Mouse (Mus musculus): Measurements from ENCODE around the gene Stpg1.

Stpg1 gene

GRCm38 (mm10) chr4:135507547-135508350, 13.2 kb downstream of the Stpg1 start:
- in situ Hi-C loops (cut with MboI; ENCODE audit: low pct_unique_long_range_greater_than_20kb in 1 of 2, low sequenced_read_pairs in 2 of 2, unreplicated experiment in 1 of 2): no loop called here

- in situ Hi-C loops (cut with MboI; ENCODE audit: low pct_unique_long_range_greater_than_20kb in 1 of 2, low sequenced_read_pairs in 2 of 2, unreplicated experiment in 1 of 2): no loop called here
These were observed 13.9 kb downstream of the Stpg1 start for GRCm38 (mm10) chr4:135508419-135509039.

DNA sequence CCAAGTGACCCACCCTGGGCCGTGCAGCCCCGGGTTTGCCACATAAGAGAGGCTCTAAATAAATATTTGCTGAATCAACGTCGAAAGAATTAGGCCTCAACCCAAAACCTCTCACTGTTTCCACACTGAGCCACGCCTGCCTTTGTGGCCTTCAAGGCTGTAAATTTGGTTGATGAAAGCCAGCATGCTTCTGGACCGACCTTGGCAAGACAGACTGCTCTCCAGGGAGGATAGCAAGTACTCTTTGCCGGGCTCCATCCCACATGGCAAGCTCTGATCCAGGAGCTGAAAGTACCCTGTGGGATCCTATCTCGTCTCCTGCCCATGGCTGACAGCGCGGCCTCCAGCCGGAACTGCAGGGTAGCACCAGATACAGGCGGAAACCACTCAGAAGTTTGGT, 14.9 kb downstream of the Stpg1 start:
- in situ Hi-C loops (cut with MboI; ENCODE audit: low pct_unique_long_range_greater_than_20kb in 1 of 2, low sequenced_read_pairs in 2 of 2, unreplicated experiment in 1 of 2): no loop called here

DNA sequence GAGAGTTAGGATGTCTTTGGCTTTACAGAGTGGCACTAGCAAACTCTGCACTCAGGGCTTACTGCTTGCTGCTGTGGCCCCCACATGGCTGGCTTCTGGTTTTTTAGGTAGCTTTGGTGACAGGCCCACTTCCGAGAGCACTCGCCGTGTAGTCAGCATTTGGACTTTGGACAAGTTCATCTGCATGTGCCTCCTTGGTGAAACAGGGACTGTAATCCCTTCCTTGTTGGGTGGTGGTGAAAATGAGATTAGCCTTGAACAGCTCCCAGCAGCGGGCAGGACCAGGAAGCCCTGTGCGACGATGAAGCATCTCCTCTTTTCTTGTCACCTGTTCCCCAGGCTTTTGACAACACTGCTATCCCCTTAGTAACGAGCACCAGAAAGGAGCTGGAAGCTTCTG, 19.3 kb downstream of the Stpg1 start:
- in situ Hi-C loops (cut with MboI; ENCODE audit: low pct_unique_long_range_greater_than_20kb in 1 of 2, low sequenced_read_pairs in 2 of 2, unreplicated experiment in 1 of 2): loop anchor here in 1 of 2 experiments (5.0 kb wide), 1 partner anchor 153 kb away; no protein-coding TSS in a partner anchor

DNA sequence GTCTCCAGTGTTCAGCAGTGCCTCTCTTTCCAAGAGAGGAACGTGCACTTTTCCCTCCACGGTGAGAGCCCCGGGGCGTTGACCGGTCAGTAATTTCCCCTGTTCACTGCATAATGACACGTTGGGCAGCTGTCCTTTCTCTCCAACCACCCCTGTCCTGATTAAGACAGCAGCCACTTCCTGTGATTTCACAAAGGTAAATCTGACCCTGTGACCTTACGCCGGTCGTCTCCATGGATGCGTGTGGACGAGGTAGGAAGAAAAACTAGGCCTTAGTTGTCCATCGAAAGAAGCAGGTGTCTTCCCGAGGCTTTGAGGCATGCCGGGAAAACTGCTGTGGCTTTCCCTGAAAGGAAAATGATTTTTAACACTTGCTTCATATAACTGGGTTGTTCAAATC, 20.3 kb downstream of the Stpg1 start:
- in situ Hi-C loops (cut with MboI; ENCODE audit: low pct_unique_long_range_greater_than_20kb in 1 of 2, low sequenced_read_pairs in 2 of 2, unreplicated experiment in 1 of 2): loop anchor here (5.0 kb wide), 1 partner anchor 152 kb away; no protein-coding TSS in a partner anchor

DNA sequence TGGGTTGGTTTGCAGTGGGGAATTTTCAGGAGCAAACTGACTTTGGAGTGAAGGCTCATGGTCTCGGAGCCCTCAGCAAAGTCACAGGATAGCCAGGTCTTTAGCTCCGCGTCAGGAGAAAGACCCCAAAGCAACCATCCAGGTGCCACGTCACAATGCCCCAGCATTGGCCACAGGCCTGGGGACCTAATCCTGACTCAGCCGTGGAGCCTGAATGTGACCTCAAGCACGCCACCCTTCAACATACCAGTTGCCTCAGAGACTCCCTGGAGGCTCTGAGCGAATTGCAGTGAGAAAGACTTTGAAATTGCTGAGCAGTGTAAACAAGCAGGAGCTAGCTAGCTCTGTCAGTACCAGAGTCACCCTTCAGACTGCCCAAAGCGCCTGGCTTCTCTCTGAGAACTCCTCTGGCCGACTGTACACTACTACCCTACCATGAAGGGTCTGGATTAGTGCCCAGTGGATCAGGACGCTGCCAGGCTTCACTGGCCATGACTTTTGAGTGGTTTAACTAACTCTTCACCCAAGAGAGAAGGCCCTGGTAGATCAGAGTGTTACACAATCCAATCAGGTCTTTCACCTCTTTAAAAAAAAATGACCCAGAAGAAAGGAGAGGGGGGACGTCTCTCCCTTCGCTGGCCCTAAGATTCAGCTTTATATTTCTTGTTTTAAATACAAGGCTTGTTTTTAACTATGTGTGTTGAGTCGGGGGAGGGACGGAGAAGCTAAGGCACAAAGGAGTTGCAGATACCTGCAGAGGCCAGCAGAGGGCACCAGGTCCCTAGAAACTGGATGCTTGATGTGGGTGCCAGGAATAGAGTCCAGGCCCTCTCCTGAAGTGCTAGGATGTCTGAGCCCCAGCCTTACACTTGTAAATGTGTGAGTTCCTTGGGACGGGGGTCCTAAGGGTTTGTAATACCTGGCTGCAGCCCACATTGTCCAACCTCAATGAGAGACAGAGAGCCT, 22.0 kb downstream of the Stpg1 start:
- in situ Hi-C loops (cut with MboI; ENCODE audit: low pct_unique_long_range_greater_than_20kb in 1 of 2, low sequenced_read_pairs in 2 of 2, unreplicated experiment in 1 of 2): loop anchor here in 1 of 2 experiments (5.0 kb wide), 1 partner anchor 151 kb away; no protein-coding TSS in a partner anchor

- in situ Hi-C loops (cut with MboI; ENCODE audit: low pct_unique_long_range_greater_than_20kb in 1 of 2, low sequenced_read_pairs in 2 of 2, unreplicated experiment in 1 of 2): loop anchor here in 1 of 2 experiments (5.0 kb wide), 1 partner anchor 149 kb away; no protein-coding TSS in a partner anchor
These were observed 23.5 kb downstream of the Stpg1 start for GRCm38 (mm10) chr4:135518135-135518534.

DNA sequence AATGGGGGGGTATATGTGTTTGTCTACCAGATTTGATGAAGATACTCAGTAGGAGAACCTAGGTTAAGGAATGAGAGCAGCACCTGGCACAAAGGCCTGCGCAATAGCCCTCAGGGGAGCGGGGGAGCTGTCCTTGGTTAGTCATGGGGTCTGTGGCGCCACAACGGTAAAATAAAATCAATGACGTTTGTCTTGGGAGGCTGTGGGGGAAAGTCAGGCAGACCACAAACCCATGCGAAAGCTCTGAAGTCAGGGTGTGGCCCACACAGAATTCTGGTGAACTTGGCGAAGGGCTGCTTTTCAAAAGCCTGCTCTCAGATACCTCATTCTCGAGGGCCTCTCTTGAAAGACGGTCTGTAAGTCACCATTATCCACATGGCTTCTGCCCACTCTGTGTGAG, 25.8 kb downstream of the Stpg1 start:
- in situ Hi-C loops (cut with MboI; ENCODE audit: low pct_unique_long_range_greater_than_20kb in 1 of 2, low sequenced_read_pairs in 2 of 2, unreplicated experiment in 1 of 2): no loop called here

DNA sequence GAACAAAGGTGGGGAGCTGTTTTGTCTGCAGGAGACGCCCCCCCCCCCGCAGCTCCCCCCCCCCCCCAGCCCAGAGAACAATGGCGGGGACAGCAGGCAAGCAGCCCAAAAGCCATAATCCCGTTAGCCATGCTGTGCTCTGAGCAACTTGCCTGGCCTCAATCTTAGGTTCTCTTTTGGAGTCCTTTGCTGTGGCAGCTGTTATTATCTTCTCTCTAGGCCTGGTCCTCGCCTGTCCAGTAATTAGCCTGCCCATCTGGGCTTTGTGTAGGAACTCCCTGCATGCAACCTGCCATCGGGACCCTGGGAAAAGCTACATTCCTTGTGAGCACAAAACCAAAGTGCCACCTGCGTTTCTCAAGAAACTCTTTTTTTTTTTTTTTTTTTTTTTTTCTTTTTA, 29.3 kb downstream of the Stpg1 start:
- in situ Hi-C loops (cut with MboI; ENCODE audit: low pct_unique_long_range_greater_than_20kb in 1 of 2, low sequenced_read_pairs in 2 of 2, unreplicated experiment in 1 of 2): no loop called here

DNA sequence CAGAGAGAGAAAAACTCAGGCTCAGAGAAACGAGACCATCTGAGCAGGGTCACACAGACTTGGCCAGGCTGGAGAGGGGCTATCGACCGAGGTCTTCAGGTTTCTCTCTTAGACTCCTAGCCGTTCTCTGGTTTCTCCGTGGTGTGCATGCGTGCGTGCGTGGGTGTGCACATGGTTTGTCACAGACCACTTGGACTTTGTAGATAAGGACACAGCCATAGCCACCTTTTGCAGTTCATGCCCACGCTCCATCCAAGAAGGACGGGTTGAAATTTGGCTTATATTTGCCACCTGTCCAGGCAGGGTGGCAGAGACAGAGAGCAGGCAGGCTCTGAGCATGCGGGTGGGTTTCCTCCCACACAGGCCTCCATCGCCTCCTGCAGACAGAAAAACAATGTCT, 30.5 kb downstream of the Stpg1 start:
- in situ Hi-C loops (cut with MboI; ENCODE audit: low pct_unique_long_range_greater_than_20kb in 1 of 2, low sequenced_read_pairs in 2 of 2, unreplicated experiment in 1 of 2): no loop called here

GRCm38 (mm10) chr4:135526039-135526710, 31.6 kb downstream of the Stpg1 start:
- in situ Hi-C loops (cut with MboI; ENCODE audit: low pct_unique_long_range_greater_than_20kb in 1 of 2, low sequenced_read_pairs in 2 of 2, unreplicated experiment in 1 of 2): no loop called here

DNA sequence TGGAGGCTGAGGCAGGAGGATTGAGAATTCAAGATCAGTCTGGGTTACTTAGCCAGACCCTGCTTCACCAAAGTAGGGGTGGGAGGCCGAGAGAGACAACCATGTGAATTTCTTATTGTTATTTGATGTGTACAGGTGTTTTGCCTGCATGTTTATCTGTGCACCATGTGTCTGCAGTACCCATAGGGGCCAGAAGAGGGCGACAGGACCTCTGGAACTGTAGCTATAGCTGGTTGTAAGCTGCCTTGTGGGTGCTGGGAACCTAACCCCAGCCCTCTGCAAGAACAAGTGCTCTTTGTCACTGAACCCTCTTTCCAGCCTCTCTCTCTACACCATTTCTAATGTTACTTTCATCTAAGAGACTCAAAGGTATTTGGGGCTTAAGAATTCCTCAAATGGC, 35.7 kb downstream of the Stpg1 start:
- in situ Hi-C loops (cut with MboI; ENCODE audit: low pct_unique_long_range_greater_than_20kb in 1 of 2, low sequenced_read_pairs in 2 of 2, unreplicated experiment in 1 of 2): no loop called here

DNA sequence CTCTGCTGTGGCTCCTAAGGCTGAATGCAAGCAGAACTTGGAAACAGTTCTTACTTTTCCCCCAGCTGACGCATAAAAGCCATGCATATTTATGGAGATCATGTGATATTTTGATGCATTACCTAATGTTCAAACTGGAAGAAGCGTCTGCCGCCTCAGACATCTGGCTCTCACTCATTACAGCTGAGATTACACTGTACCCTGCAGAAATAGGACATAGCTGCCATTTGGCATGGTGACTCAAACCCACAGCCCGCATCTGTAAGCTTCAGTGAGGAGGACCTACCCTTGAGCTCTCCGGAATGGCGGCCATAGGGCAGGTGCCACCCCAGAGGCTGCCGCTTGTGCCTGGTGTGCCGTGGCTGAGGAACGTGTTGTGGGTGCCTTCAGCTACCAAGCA, 36.6 kb downstream of the Stpg1 start:
- in situ Hi-C loops (cut with MboI; ENCODE audit: low pct_unique_long_range_greater_than_20kb in 1 of 2, low sequenced_read_pairs in 2 of 2, unreplicated experiment in 1 of 2): no loop called here

DNA sequence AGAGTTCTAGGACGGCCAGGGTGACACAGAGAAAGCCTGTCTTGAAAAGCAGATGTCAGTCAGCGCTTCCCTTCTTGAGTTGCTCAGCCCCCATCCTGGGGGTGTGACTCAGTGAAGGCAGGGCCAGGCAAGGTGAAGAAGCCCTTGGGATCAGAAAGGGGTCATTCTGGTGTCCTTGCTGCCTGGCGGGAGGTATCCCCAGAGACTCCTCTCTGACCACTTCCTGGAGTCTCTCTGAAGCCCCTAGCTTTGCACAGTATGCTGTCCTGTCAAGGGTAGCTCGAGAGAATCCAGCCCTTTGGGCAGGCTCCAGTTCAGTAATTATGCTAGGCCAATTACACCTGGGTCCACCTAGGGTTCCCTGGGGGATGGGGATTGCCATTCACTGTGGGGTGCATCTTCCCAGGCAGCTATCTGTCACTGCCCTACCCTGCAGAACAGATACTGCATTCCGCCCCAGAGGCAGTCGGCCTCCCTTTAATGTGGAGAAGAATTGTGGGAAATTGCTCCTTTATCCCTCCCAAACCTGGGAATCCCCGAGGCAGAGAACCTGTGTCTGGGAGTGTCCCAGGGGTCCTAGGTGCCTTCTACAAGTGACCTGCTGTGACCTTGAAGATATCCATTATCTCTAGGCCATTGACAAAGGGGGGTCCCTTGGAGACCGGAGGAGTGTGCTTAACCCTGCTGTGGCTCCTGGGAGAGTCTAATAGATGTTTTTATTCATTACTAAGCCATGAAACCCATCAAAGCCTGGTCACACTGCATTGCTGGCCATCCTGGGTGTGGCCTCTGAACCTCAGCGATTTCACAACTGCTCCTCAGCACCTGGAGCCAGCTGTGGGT, 37.4 kb downstream of the Stpg1 start:
- in situ Hi-C loops (cut with MboI; ENCODE audit: low pct_unique_long_range_greater_than_20kb in 1 of 2, low sequenced_read_pairs in 2 of 2, unreplicated experiment in 1 of 2): no loop called here

- in situ Hi-C loops (cut with MboI; ENCODE audit: low pct_unique_long_range_greater_than_20kb in 1 of 2, low sequenced_read_pairs in 2 of 2, unreplicated experiment in 1 of 2): no loop called here
These were observed 38.4 kb downstream of the Stpg1 start for GRCm38 (mm10) chr4:135533001-135533400.

GRCm38 (mm10) chr4:135535021-135535420, 40.4 kb downstream of the Stpg1 start:
- in situ Hi-C loops (cut with MboI; ENCODE audit: low pct_unique_long_range_greater_than_20kb in 1 of 2, low sequenced_read_pairs in 2 of 2, unreplicated experiment in 1 of 2): no loop called here

- in situ Hi-C loops (cut with MboI; ENCODE audit: low pct_unique_long_range_greater_than_20kb in 1 of 2, low sequenced_read_pairs in 2 of 2, unreplicated experiment in 1 of 2): no loop called here
These were observed 44.5 kb downstream of the Stpg1 start for GRCm38 (mm10) chr4:135539056-135539455.
